Mouse (Mus musculus) lung, adult 2 months (tissue): ENCODE measurements around the gene S100a3.

Source experiments
- CTCF ChIP-seq: fragments of 200-500 bp; IDR thresholded peaks from 2 replicates; pipeline ENCODE4 v1.5.1; 2011; ENCODE audit warnings: mild to moderate bottlenecking, low read length, control low read depth; ENCODE audit not compliant: insufficient read depth
- POLR2A ChIP-seq: fragments of 200-500 bp; IDR thresholded peaks from 2 replicates; pipeline ENCODE4 v1.6.1; 2011; ENCODE audit warnings: low read depth, mild to moderate bottlenecking, control low read depth, low read length, borderline replicate concordance; ENCODE audit errors: extremely low read depth

GRCm38 (mm10) chr3:90627807-90628206, 67.4 kb downstream of the S100a3 start:
- no peak for TF ChIP-seq POLR2A
- TF ChIP-seq CTCF = peak; percentile 51
